Mouse (Mus musculus) embryonic facial prominence, embryonic 10.5 days (tissue): ENCODE results near the gene Gm48552. TPM values are rescaled to one million over a fixed set of nuclear protein-coding genes. Genes with fewer than 3 reads are reported as not detected.

Source experiments
- DNase-seq: peaks from one replicate; pipeline ENCODE4 v3.0.0-alpha.2; 2017; ENCODE audit warnings: low spot score
- H3K27ac ChIP-seq: fragments of 300-500 bp; sonication (generic); replicated peaks from 2 replicates; pipeline ENCODE4 v1.5.1; 2016; ENCODE audit warnings: mild to moderate bottlenecking
- H3K27me3 ChIP-seq: fragments of 300-500 bp; sonication (generic); replicated peaks from 2 replicates; pipeline ENCODE4 v1.6.1; 2016; ENCODE audit warnings: low read depth, mild to moderate bottlenecking; ENCODE audit not compliant: poor library complexity, severe bottlenecking
- H3K36me3 ChIP-seq: fragments of 300-500 bp; sonication (generic); replicated peaks from 2 replicates; pipeline ENCODE4 v1.6.1; 2016; ENCODE audit warnings: mild to moderate bottlenecking, moderate library complexity
- H3K4me1 ChIP-seq: fragments of 300-500 bp; sonication (generic); 2 replicates; pipeline ENCODE4 v1.6.1; 2016
- H3K4me3 ChIP-seq: fragments of 300-500 bp; sonication (generic); 2 replicates; pipeline ENCODE4 v1.5.1; 2016; ENCODE audit warnings: mild to moderate bottlenecking, moderate library complexity
- H3K9me3 ChIP-seq: fragments of 300-500 bp; sonication (generic); 2 replicates; pipeline ENCODE4 v1.6.1; 2016; ENCODE audit warnings: mild to moderate bottlenecking
- WGBS: fragments of 180-500 bp; shearing (Covaris S2); methylation state at CpG from one replicate; pipeline ENCODE4 v1.1.7; 2016; 5-methylcytosine and 5-hydroxymethylcytosine counted together
- polyA plus RNA-seq: library from polyadenylated mRNA; unstranded; fragments of >200 nt; fragmentation: Nextera tagmentation; extraction: Ambion mirVana; gene quantifications from 2 replicates; pipeline ENCODE4 v1.2.1, GENCODE M21; 2016

Gene Gm48552
- polyA plus RNA-seq, 1 experiment from 2014 or later = 3.1 TPM

DNA sequence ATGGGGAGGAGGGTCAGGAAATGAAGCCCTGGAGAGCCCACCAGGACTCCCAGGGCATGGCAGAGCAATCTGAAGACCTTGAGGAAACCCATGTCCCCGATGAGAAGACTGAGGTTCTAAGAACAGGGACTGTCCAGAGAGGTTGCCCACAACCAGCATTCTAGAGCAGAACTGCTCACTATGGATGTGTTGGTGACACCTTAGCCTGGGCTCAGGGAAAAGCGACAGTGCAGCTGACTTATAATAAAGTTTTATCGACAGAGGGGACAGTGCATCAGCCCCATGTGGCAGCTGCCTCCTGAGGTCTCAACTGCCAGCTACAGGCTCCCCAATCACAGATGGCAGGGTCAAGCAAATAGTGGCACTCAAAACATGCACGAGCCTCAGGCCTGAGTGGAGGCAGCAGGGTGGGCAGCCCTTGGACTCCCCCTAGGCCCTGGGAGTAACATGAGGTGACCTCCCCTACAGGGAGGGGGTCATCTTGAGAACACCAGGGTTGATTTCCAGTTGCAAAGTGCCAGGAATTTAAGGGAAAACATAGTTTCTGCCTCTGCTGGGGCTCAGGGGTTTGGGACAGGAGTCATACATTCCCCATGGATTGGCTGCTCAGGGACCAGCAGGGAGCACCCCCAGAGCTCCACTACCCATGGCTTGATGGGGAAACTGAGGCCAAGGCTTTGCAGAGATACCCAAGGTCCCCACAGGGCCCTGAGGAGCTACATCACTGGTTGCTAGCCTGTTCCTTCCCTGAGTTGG lies 32.4 kb downstream of the Gm48552 start:
- Histone ChIP-seq H3K9me3 (no peaks in the 10 kb centered on the region), H3K4me1 (peaks cover 66% of the 10 kb centered on the region), H3K27me3 (peaks cover 89% of the 10 kb centered on the region), H3K36me3 (peaks cover 4% of the 10 kb centered on the region; the same call in 1 of the 2 replicates), H3K4me3 (no peak overlapping the region), H3K27ac (no peak overlapping the region)
- 78% methylated on average over 4 of the region's 4 CpGs for WGBS
- DNase-seq = peak; percentile 6

DNA sequence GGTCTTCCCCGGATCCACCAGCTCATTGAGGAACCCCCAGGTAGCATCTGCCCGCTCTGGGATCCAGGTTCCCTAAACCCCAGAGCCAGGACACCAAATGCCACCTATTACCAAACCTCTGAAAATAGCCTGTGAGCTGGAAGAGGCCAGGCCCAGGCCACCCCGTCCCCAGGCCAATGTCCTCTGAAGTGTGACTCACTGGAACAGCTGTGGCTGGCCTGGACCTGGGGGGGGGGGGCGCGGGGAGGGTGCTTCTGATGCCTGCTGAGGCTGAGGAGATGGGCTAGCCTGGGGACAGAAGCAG lies 32.9 kb downstream of the Gm48552 start:
- Histone ChIP-seq H3K9me3 (no peaks in the 10 kb centered on the region), H3K27me3 (peaks cover 94% of the 10 kb centered on the region), H3K36me3 (peaks cover 4% of the 10 kb centered on the region; the same call in 1 of the 2 replicates), H3K27ac (no peak overlapping the region), H3K4me3 (no peak overlapping the region), H3K4me1 (peaks cover 66% of the 10 kb centered on the region)
- DNase-seq = peak; percentile 7
- 67% methylated on average over 5 of the region's 5 CpGs for WGBS

DNA sequence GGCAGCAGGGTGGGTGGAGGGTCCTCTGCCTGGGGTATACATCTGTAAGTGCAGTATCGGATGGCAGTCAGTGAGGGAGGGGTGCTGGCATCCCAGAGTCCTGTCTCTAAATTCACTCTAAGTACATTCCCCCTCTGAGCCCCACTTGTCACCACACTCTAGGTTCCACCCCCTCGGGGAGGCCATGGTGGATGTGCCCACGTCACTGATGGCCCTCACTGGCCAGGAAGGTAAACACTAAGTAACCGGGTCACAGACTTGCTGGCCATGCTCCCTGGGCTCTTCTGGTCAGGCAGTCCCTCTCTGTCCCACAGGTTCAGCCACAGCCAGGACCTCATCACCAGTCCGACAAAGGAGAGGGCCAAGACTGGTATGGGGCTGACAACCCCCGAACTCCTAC lies 33.4 kb downstream of the Gm48552 start:
- Histone ChIP-seq H3K4me3 (no peak overlapping the region), H3K36me3 (peaks cover 4% of the 10 kb centered on the region; the same call in 1 of the 2 replicates), H3K27me3 (peaks cover 97% of the 10 kb centered on the region), H3K4me1 (peaks cover 66% of the 10 kb centered on the region), H3K9me3 (no peaks in the 10 kb centered on the region), H3K27ac (no peak overlapping the region)
- WGBS = 68% methylated on average over 6 of the region's 6 CpGs
- DNase-seq = peak; percentile 7

- Histone ChIP-seq H3K4me1 (peaks cover 61% of the 10 kb centered on the region), H3K9me3 (no peaks in the 10 kb centered on the region), H3K36me3 (peaks cover 4% of the 10 kb centered on the region; the same call in 1 of the 2 replicates), H3K4me3 (no peak overlapping the region), H3K27me3 (peaks cover 97% of the 10 kb centered on the region), H3K27ac (no peak overlapping the region)
- DNase-seq = no peak
- 87% methylated on average over 3 of the region's 3 CpGs for WGBS
These were observed 33.9 kb downstream of the Gm48552 start for GRCm38 (mm10) chr10:81422661-81423217.

- Histone ChIP-seq H3K27ac (no peak overlapping the region; the same call in 1 of the 2 replicates), H3K36me3 (peaks cover 4% of the 10 kb centered on the region; the same call in 1 of the 2 replicates), H3K4me1 (peaks cover 52% of the 10 kb centered on the region), H3K4me3 (peak overlapping the region; percentile 28; the same call in 1 of the 2 replicates), H3K9me3 (0 out of 2 replicates have a peak, but pooled peaks cover 2% of the 10 kb centered on the region), H3K27me3 (peaks cover 98% of the 10 kb centered on the region)
- DNase-seq = no peak
- 66% methylated on average over 4 of the region's 4 CpGs for WGBS
These were observed 34.9 kb downstream of the Gm48552 start for GRCm38 (mm10) chr10:81423476-81424245.

DNA sequence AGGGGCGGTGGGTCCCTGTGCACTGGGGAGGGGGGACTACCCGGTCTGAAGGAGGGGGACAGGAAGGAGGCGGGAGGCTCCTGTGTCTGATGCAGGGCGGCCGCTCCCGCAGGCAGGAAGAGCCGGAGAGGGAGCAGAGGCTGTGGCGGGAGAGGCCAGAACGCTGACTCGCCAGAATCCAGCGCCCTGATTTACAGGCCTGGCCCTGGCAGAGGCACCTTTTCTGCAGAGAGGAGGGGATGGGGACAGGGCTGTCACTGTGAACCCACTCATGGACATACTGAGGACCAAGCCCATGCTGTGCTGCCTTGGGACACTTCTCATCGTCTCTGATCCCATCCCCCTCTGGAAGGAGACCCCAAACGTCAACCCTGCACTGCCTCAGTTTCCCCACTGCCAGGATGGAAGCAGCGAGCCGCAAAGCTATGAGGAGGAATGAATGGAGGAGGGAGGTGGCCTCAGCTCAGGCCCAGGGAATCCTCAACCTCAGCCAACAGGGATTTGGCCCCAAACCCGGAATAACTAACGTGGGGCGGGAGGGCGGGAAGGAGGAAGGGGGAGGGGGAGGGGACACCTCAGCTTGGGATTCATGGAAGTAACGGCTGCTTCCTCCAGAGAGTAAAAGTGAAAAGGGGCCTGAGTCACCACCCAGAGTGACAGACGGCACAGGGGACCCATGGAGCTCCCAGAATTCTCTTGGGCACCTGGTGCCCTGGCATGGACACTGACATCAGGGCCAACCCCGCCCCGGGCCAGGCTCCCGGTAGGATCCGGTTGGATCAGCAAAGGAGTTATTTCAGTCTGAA lies 35.6 kb downstream of the Gm48552 start:
- peak; percentile 44 for DNase-seq
- H3K27ac ChIP-seq = no peak overlapping the region; the same call in 1 of the 2 replicates
- peaks cover 46% of the 10 kb centered on the region for H3K4me1 ChIP-seq
- 0 out of 2 replicates have a peak, but pooled peaks cover 4% of the 10 kb centered on the region for H3K9me3 ChIP-seq
- peaks cover 98% of the 10 kb centered on the region for H3K27me3 ChIP-seq
- no peaks in the 10 kb centered on the region; the same call in 1 of the 2 replicates for H3K36me3 ChIP-seq
- WGBS = 5% methylated on average over 25 of the region's 25 CpGs
- H3K4me3 ChIP-seq = peak overlapping the region; percentile 28

DNA sequence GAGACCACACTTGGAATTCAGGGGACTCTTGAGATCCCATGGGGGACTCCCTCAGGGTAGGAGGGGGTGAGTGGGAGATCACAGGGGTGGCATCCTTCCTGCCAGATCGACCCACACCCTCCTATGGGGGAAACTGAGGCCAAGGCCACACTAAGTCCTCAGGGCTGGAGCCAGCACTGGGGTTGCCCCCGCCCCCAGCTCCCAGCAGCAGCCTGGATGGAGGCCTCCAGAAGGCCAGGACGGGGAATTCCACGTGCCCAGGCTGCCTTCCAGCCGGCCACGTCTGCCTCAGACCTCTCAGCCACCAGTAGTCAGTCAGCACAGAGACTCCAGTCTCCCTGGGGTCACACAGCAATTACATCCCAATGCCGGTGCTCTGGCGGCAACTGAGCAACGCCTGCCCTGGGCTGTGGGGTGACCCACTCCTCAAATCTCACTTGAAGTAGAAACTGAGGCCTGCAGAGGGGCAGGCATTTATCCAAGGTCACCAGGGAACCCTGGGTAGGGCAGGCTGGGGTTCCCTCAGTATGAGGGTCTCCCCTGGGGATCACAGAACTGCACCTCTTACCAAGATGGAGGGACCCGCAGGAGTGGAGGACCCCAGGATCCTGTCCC lies 36.5 kb downstream of the Gm48552 start:
- peak overlapping the region; percentile 19; the same call in 1 of the 2 replicates for H3K27ac ChIP-seq
- H3K9me3 ChIP-seq = 0 out of 2 replicates have a peak, but pooled peaks cover 4% of the 10 kb centered on the region
- peaks cover 46% of the 10 kb centered on the region for H3K4me1 ChIP-seq
- H3K27me3 ChIP-seq = peaks cover 90% of the 10 kb centered on the region
- WGBS = 24% methylated on average over 10 of the region's 10 CpGs
- peak; percentile 21 for DNase-seq
- peak overlapping the region; percentile 28; the same call in 1 of the 2 replicates for H3K4me3 ChIP-seq
- no peaks in the 10 kb centered on the region for H3K36me3 ChIP-seq

GRCm38 (mm10) chr10:81426081-81426671 lies 37.4 kb downstream of the Gm48552 start:
- H3K27ac ChIP-seq = peak overlapping the region; percentile 54
- 0 out of 2 replicates have a peak, but pooled peaks cover 4% of the 10 kb centered on the region for H3K9me3 ChIP-seq
- peak; percentile 43 for DNase-seq
- H3K36me3 ChIP-seq = no peaks in the 10 kb centered on the region
- H3K27me3 ChIP-seq = peaks cover 90% of the 10 kb centered on the region
- WGBS = 1% methylated on average over 33 of the region's 33 CpGs
- peak overlapping the region; percentile 56 for H3K4me3 ChIP-seq
- H3K4me1 ChIP-seq = peaks cover 50% of the 10 kb centered on the region

- peak; percentile 51 for DNase-seq
- Histone ChIP-seq H3K27ac (peak overlapping the region; percentile 54; the same call in 1 of the 2 replicates), H3K4me1 (peaks cover 54% of the 10 kb centered on the region), H3K9me3 (0 out of 2 replicates have a peak, but pooled peaks cover 4% of the 10 kb centered on the region), H3K4me3 (peak overlapping the region; percentile 56), H3K36me3 (no peaks in the 10 kb centered on the region), H3K27me3 (peaks cover 90% of the 10 kb centered on the region)
- WGBS = 2% methylated on average over 38 of the region's 38 CpGs
These were observed 38.1 kb downstream of the Gm48552 start for GRCm38 (mm10) chr10:81426897-81427296.

- Histone ChIP-seq H3K36me3 (no peaks in the 10 kb centered on the region), H3K4me1 (peaks cover 54% of the 10 kb centered on the region), H3K27me3 (peaks cover 90% of the 10 kb centered on the region), H3K4me3 (peak overlapping the region; percentile 56), H3K9me3 (0 out of 2 replicates have a peak, but pooled peaks cover 4% of the 10 kb centered on the region), H3K27ac (no peak overlapping the region)
- 32% methylated on average over 3 of the region's 3 CpGs for WGBS
- no peak for DNase-seq
These were observed 38.5 kb downstream of the Gm48552 start for GRCm38 (mm10) chr10:81427327-81427726.
